Mouse (Mus musculus) liver, embryonic 14.5 days (tissue): ENCODE data around the gene H2al1b. TPM values are rescaled to one million over a fixed set of nuclear protein-coding genes. Genes with fewer than 3 reads are reported as not detected.
"Not testable (repeated sequence)": the region's sequence is repeated elsewhere in the genome, so short reads cannot be mapped to it uniquely, and the experiment has no call there.

Experiments
- ATAC-seq: fragments of 200-750 bp; cut with Nextera tagmentation; 2 replicates; pipeline ENCODE4 v1.8.0; 2017; ENCODE audit warnings: moderate number of reproducible peaks, mild to moderate bottlenecking, moderate library complexity; ENCODE audit not compliant: insufficient read depth
- DNase-seq, 3 experiments: peaks; one replicate each; pipeline ENCODE4 v3.0.0-alpha.2; 2012 to 2013; ENCODE audit warnings: low read depth in 3 of 3, low spot score in 3 of 3
- H3K27ac ChIP-seq: fragments of 300-500 bp; sonication (generic); 2 replicates; pipeline ENCODE4 v1.5.1; 2014; ENCODE audit warnings: moderate library complexity, mild to moderate bottlenecking, control low read depth, inconsistent platforms
- H3K27me3 ChIP-seq: fragments of 300-500 bp; sonication (generic); 2 replicates; pipeline ENCODE4 v1.6.1; 2014; ENCODE audit warnings: mild to moderate bottlenecking, low read length, moderate library complexity; ENCODE audit not compliant: control insufficient read depth, insufficient read depth
- H3K36me3 ChIP-seq: fragments of 300-500 bp; sonication (generic); replicated peaks from 2 replicates; pipeline ENCODE4 v1.6.1; 2014; ENCODE audit warnings: low read depth; ENCODE audit not compliant: control insufficient read depth, insufficient read depth
- H3K4me1 ChIP-seq, 2 experiments: fragments of 200-500 bp in 1 of 2; fragments of 300-500 bp in 1 of 2; sonication (generic) in 1 of 2; replicated peaks; 2 replicates each; pipeline ENCODE4 v1.6.1; 2012 to 2014; ENCODE audit warnings: antibody characterized with exemption in 1 of 2, inconsistent platforms in 1 of 2, low read length in 1 of 2; ENCODE audit not compliant: control insufficient read depth in 2 of 2, insufficient read depth in 2 of 2
- H3K4me2 ChIP-seq: fragments of 300-500 bp; sonication (generic); 2 replicates; pipeline ENCODE4 v1.6.1; 2014; ENCODE audit warnings: low read depth, mild to moderate bottlenecking, control low read depth, moderate library complexity
- H3K4me3 ChIP-seq, 2 experiments: fragments of 200-500 bp in 1 of 2; fragments of 300-500 bp in 1 of 2; sonication (generic) in 1 of 2; 2 replicates each; pipeline ENCODE4 v1.5.1; 2012 to 2014; ENCODE audit warnings: low read depth in 2 of 2, low read length in 2 of 2, mild to moderate bottlenecking in 2 of 2, control low read depth in 1 of 2, inconsistent platforms in 1 of 2, moderate library complexity in 1 of 2; ENCODE audit not compliant: insufficient read depth in 1 of 2
- H3K9ac ChIP-seq: fragments of 300-500 bp; sonication (generic); replicated peaks from 2 replicates; pipeline ENCODE4 v1.6.1; 2014; ENCODE audit warnings: mild to moderate bottlenecking, control low read depth, moderate library complexity
- H3K9me3 ChIP-seq: fragments of 300-500 bp; sonication (generic); 2 replicates; pipeline ENCODE4 v1.6.1; 2016; ENCODE audit warnings: low read length, mixed read lengths; ENCODE audit not compliant: control insufficient read depth
- CTCF ChIP-seq: IDR thresholded peaks from 2 replicates; pipeline ENCODE4 v1.5.1; 2016; ENCODE audit warnings: antibody characterized with exemption, low read depth, control low read depth
- EP300 ChIP-seq: IDR thresholded peaks from 2 replicates; pipeline ENCODE4 v1.6.1; 2016; ENCODE audit warnings: antibody characterized with exemption, low read depth
- WGBS: fragments of 180-500 bp; shearing (Covaris S2); extraction: QIAGEN DNeasy Blood & Tissue Kit; methylation state at CpG from one replicate; pipeline ENCODE4 v1.1.7; 2014; ENCODE audit not compliant: insufficient replicate concordance; 5-methylcytosine and 5-hydroxymethylcytosine counted together
- polyA plus RNA-seq, 2 experiments: library from polyadenylated mRNA; depleted of rRNA in 1 of 2; stranded (reverse) in 1 of 2; unstranded in 1 of 2; fragments of >200 nt; fragmentation: Nextera tagmentation in 1 of 2; extraction: Ambion mirVana in 1 of 2; gene quantifications; 2 replicates each; pipeline versions ENCODE4 v1.2.1 to v1.2.3; 2012 to 2014

H2al1b gene
- polyA plus RNA-seq (2012; rRNA removed) (not detected in 2 replicates), polyA plus RNA-seq (2014; fragmentation: Nextera tagmentation; extraction: Ambion mirVana) (not detected in 2 replicates)

- not testable (repeated sequence) for H3K9me3 ChIP-seq, H3K9ac ChIP-seq, H3K36me3 ChIP-seq, H3K27ac ChIP-seq, H3K4me2 ChIP-seq, DNase-seq, H3K4me3 ChIP-seq, ATAC-seq, H3K4me1 ChIP-seq, H3K27me3 ChIP-seq
- 81% methylated on average over 1 of the region's 3 CpGs for WGBS
Observed at GRCm38 (mm10) chrX:11302132-11302531, at the start of gene H2al1b. Gene H2al1b (plus strand): TSS chrX:11302432.

- ATAC-seq, result no peak
- 47% methylated on average over 5 of the region's 5 CpGs for WGBS
- Histone ChIP-seq H3K27me3 (no peaks in the 10 kb centered on the region), H3K4me3 (no peak overlapping the region), H3K27ac (no peak overlapping the region), H3K36me3 (no peaks in the 10 kb centered on the region), H3K9ac (no peak overlapping the region), H3K9me3 (no peaks in the 10 kb centered on the region), H3K4me1 (no peaks in the 10 kb centered on the region), H3K4me2 (no peak overlapping the region)
- DNase-seq, result no peak
- TF ChIP-seq EP300 (no peak), CTCF (no peak)
Observed at GRCm38 (mm10) chrX:11254062-11254461, 48.2 kb upstream of the H2al1b start.

- WGBS, result 16% methylated on average over 11 of the region's 11 CpGs
- no peaks in the 10 kb centered on the region for H3K27me3 ChIP-seq
- no peak overlapping the region for H3K27ac ChIP-seq
- H3K4me1 ChIP-seq, result no peaks in the 10 kb centered on the region
- TF ChIP-seq EP300, result no peak
- no peak for TF ChIP-seq CTCF
- no peaks in the 10 kb centered on the region for H3K36me3 ChIP-seq
- no peak overlapping the region for H3K4me2 ChIP-seq
- H3K9me3 ChIP-seq, result no peaks in the 10 kb centered on the region
- ATAC-seq (no peak), DNase-seq (no peak)
- no peak overlapping the region for H3K9ac ChIP-seq
- H3K4me3 ChIP-seq, result no peak overlapping the region
Observed at GRCm38 (mm10) chrX:11254521-11255207, 47.6 kb upstream of the H2al1b start.

DNA sequence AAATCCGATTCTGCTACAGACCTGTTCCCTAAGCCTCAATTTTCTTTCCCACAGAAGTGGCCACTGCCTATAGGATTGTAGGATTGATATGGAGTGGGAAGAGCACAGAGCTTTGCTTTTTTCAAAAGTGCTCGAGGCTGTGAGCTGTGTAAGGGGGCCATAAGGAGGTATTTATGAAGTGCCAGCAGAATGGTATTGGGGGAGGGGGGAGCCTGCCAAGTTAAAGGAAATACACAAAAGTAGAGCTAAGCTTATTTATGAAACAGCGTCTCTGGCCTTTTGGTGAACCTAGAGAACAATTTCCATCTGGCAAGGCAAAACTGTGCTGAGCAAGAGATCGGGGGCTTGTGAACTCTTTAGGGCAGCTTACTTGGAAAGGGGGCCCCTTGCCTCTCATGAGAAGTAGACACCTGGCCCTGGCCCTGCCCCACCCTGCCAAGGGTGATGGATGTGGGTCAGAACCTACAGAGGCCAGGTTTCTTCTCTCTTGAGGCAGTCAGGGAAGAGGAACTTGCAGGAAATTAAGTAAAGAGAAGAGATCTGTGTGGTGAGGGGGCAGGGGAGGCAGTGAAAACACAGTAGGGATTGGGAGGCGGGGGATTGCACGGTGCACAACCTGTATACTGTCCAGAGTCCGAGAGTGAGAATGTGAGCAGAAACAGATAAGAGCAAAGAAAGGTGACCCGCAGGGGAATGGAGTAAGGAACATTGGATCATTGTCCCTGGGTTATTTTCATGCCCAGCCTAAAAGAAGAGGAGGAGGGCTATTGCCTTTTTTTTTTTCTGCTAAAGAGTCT is 46.5 kb upstream of the H2al1b start:
- TF ChIP-seq EP300, result no peak
- TF ChIP-seq CTCF, result no peak
- Histone ChIP-seq H3K9me3 (no peaks in the 10 kb centered on the region), H3K4me3 (no peak overlapping the region), H3K4me1 (no peaks in the 10 kb centered on the region), H3K36me3 (no peaks in the 10 kb centered on the region), H3K4me2 (no peak overlapping the region), H3K9ac (no peak overlapping the region), H3K27me3 (no peaks in the 10 kb centered on the region), H3K27ac (no peak overlapping the region)
- no peak for DNase-seq
- no peak for ATAC-seq
- WGBS, result 48% methylated on average over 8 of the region's 8 CpGs

- Histone ChIP-seq H3K4me3 (no peak overlapping the region), H3K9me3 (no peaks in the 10 kb centered on the region), H3K4me1 (no peaks in the 10 kb centered on the region), H3K27me3 (no peaks in the 10 kb centered on the region), H3K36me3 (no peaks in the 10 kb centered on the region), H3K9ac (no peak overlapping the region), H3K27ac (no peak overlapping the region), H3K4me2 (no peak overlapping the region)
- no peak for DNase-seq
- no peak for ATAC-seq
- WGBS, result 66% methylated on average over 8 of the region's 8 CpGs
- TF ChIP-seq CTCF (no peak), EP300 (no peak)
Observed at GRCm38 (mm10) chrX:11264918-11265317, 37.3 kb upstream of the H2al1b start.
